Mouse (Mus musculus) stomach, embryonic 14.5 days (tissue): ENCODE measurements at regions not wholly inside any gene's neighbourhood (a gene's known extent, or its start where the extent isn't known, plus 50 kb on each side); places are given as distances from the start of the nearest gene placed in this dataset.
"Not testable (repeated sequence)": the region's sequence is repeated elsewhere in the genome, so short reads cannot be mapped to it uniquely, and the experiment has no call there.

Source experiments
- ATAC-seq: fragments of 200-750 bp; cut with Nextera tagmentation; 2 replicates; pipeline ENCODE4 v1.8.0; 2017; ENCODE audit warnings: low read depth, moderate TSS enrichment; ENCODE audit not compliant: insufficient number of reproducible peaks, insufficient read depth, low FRiP score
- H3K27ac ChIP-seq: fragments of 300-500 bp; sonication (generic); 2 replicates; pipeline ENCODE4 v1.5.1; 2014; ENCODE audit warnings: mild to moderate bottlenecking, low read length, moderate library complexity, mixed read lengths
- H3K27me3 ChIP-seq: fragments of 300-500 bp; sonication (generic); 2 replicates; pipeline ENCODE4 v1.6.1; 2014; ENCODE audit warnings: low read length, control low read depth, mixed read lengths; ENCODE audit not compliant: control insufficient read depth, insufficient read depth
- H3K36me3 ChIP-seq: fragments of 300-500 bp; sonication (generic); 2 replicates; pipeline ENCODE4 v1.6.1; 2014; ENCODE audit warnings: mild to moderate bottlenecking, control low read depth, low read length, moderate library complexity, mixed read lengths; ENCODE audit not compliant: control insufficient read depth, insufficient read depth
- H3K4me1 ChIP-seq: fragments of 300-500 bp; sonication (generic); 2 replicates; pipeline ENCODE4 v1.6.1; 2014; ENCODE audit warnings: low read length, control low read depth, mixed read lengths; ENCODE audit not compliant: control insufficient read depth, insufficient read depth
- H3K4me2 ChIP-seq: fragments of 300-500 bp; sonication (generic); replicated peaks from 2 replicates; pipeline ENCODE4 v1.6.1; 2014; ENCODE audit warnings: low read depth, low read length, control low read depth
- H3K4me3 ChIP-seq: fragments of 300-500 bp; sonication (generic); 2 replicates; pipeline ENCODE4 v1.5.1; 2014; ENCODE audit warnings: low read depth, low read length, control low read depth
- H3K9ac ChIP-seq: fragments of 300-500 bp; sonication (generic); replicated peaks from 2 replicates; pipeline ENCODE4 v1.6.1; 2014; ENCODE audit warnings: low read depth, mild to moderate bottlenecking, control low read depth, low read length, moderate library complexity, mixed read lengths
- H3K9me3 ChIP-seq: fragments of 300-500 bp; sonication (generic); 2 replicates; pipeline ENCODE4 v1.6.1; 2016; ENCODE audit warnings: low read depth, low read length, control low read depth; ENCODE audit not compliant: control insufficient read depth
- WGBS: fragments of 180-500 bp; shearing (Covaris S2); extraction: QIAGEN DNeasy Blood & Tissue Kit; methylation state at CpG from one replicate; pipeline ENCODE4 v1.1.7; 2014; 5-methylcytosine and 5-hydroxymethylcytosine counted together

DNA sequence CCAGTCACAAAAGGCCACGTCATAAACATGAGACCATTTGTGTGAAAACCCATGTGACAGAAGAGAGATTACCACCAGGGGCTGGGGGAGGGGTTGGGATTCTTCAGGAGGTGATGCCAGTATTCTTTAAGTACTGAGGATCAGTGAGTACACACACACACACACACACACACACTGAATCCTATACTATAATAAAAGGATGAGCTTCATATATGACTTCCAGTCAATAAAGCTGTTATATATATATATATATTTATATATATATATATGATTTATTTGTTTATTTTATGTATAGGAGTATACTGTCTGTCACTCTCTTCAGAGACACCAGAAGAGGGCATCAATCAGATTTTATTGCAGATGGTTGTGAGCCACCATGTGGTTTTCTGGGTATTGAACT is 98.4 kb downstream of the Gm15319 start:
- H3K9me3 ChIP-seq, H3K27me3 ChIP-seq, H3K4me3 ChIP-seq, H3K9ac ChIP-seq, H3K36me3 ChIP-seq, ATAC-seq, H3K27ac ChIP-seq, H3K4me2 ChIP-seq, H3K4me1 ChIP-seq: not testable (repeated sequence)
- 75% methylated on average over 1 of the region's 1 CpGs for WGBS

DNA sequence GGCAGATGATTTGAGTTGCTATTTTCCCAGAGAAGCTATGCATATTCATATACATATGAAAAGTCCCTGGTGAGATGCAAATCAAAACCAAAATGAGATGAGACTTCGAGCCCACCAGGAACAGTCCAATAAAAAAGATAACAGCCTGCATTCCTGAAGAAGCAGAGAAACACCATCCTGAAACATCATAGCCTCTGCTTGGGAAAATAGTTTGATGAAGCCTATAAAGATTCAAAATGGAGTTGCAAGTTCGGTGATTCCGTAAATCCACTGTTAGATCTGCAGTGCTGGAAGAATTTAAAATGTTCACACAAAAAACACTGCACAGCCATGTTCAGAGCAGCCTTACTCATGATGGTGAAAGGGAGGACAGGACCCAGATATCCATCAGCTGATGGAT is 98.9 kb downstream of the Gm15319 start:
- not testable (repeated sequence) for H3K9ac ChIP-seq, H3K4me3 ChIP-seq, H3K4me2 ChIP-seq, H3K36me3 ChIP-seq, H3K9me3 ChIP-seq, H3K4me1 ChIP-seq, ATAC-seq, H3K27ac ChIP-seq, H3K27me3 ChIP-seq
- WGBS: 90% methylated on average over 3 of the region's 3 CpGs

DNA sequence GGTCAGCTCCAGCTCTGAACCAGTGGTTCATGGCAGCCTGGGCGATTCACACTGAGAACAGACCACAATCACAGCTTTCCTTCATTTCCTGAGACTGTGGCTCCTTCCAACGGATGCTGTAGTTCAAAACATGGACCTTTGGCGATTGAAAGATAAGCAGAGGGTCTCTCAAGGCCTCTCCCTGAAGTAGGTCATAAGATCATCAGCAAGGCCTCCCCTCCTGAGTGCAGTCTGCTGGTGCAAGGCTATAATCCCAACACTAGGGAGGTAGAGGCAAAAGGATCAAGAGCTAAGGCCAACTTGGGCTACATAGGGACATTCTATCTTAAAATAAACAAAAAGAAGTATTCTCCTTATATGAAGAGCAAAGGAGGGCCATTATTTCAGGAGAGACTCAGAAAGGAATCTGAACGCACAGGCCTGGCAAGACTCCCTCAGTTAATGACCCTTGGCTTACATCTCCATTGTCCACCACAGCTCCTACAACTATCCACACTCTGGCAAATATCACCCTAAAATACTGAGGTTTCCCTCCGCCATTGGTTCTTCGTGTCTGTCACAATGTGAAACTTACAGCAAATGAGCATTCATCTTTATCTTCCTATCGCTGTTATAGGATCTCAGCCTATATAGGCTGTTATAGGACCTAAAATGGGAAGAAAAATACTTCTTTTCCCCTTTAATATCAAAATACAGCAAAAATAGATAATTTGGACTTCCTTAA is 100.0 kb downstream of the Gm15319 start:
- H3K9ac ChIP-seq, H3K4me1 ChIP-seq: not testable (repeated sequence)
- 78% methylated on average over 6 of the region's 7 CpGs for WGBS

DNA sequence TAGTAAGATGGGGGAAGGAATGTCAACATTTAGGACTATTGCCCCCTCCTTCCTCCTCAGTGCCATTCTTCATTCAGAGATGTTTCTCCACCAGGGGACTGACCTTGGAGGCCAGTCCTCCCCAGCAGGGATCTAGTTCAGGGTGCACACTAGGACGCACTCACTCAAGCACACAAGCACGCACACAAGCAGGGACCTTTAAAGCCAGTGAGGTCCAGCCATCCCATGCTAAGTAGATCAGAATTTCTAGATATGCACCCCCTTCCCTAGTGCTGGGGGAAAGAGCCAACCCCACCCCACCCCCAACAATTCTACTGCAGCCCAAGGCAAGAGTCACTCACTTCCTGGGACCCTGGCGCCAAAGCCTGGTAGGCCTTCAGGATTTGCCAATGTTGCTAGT is 100.8 kb downstream of the Gm15319 start:
- not testable (repeated sequence) for H3K4me2 ChIP-seq, H3K4me1 ChIP-seq, H3K4me3 ChIP-seq, H3K27ac ChIP-seq, H3K9ac ChIP-seq, H3K27me3 ChIP-seq, H3K9me3 ChIP-seq, H3K36me3 ChIP-seq, ATAC-seq
- WGBS: no CpG with 5 or more reads among the region's 3 CpGs

More for the DNA sequence above, 100.0 kb downstream of the Gm15319 start:
- H3K4me3 ChIP-seq, H3K27me3 ChIP-seq, H3K9me3 ChIP-seq, H3K4me2 ChIP-seq, H3K27ac ChIP-seq, ATAC-seq, H3K36me3 ChIP-seq: not testable (repeated sequence)

DNA sequence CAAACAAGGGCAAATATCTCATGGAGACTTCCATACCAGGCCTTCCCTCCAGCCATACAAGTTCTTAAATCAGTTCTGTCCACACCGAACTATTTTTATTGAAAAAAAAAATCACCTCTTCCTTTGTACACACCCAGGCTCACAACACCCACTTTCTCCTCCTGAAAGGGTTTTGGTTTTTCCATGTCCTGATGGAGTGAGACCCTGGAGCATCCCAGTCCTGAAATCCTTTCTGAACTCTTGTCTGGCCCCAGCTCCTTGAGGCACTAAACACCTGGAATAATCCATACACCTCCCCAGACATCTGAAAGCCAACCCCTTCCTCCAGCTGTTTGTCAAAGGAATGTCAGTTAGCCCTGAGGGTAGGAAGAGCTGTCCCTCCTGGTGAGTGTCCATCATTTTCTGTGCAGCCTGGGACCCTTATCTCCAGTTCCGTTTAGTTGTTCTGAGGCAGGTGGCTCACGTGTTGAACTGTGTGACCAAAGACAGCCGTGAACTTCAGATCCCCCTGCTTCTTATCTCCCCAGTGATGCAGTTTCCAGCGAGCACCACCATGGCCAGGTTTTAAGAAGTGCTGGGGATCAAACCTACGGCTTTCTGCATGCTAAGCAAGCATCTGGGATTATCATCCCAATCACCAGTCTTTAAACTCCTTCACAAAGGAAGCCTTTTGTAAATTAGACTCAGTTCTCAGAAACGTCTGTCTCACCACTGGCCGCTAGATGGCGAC is 101.4 kb downstream of the Gm15319 start:
- H3K36me3 ChIP-seq, H3K9ac ChIP-seq, H3K4me2 ChIP-seq, H3K4me3 ChIP-seq, H3K27ac ChIP-seq, H3K9me3 ChIP-seq, H3K27me3 ChIP-seq, H3K4me1 ChIP-seq: not testable (repeated sequence)
- 56% methylated on average over 6 of the region's 9 CpGs for WGBS
- peak; percentile 71; the same call in 1 of the 2 replicates for ATAC-seq

DNA sequence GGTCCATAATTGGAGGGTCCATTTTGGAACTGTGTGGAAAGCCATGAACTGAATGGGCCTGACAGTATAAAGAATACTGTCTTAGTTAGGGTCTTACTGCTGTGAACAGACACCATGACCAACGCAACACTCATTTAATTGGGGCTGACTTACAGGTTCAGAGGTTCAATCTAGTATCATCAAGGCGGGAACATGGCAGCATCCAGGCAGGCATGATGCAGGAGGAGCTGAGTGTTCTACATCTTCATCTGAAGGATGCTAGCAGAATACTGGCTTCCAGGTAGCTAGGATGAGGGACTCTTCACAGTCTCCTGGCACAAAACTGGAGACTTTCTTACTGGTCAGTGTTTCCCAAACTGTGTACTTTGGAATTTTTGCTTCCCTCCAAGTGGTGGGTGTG is 102.0 kb downstream of the Gm15319 start:
- H3K4me2 ChIP-seq, H3K36me3 ChIP-seq, H3K27me3 ChIP-seq, H3K27ac ChIP-seq, H3K4me1 ChIP-seq, ATAC-seq, H3K9me3 ChIP-seq, H3K9ac ChIP-seq, H3K4me3 ChIP-seq: not testable (repeated sequence)
- no CpG with 5 or more reads among the region's 2 CpGs for WGBS

DNA sequence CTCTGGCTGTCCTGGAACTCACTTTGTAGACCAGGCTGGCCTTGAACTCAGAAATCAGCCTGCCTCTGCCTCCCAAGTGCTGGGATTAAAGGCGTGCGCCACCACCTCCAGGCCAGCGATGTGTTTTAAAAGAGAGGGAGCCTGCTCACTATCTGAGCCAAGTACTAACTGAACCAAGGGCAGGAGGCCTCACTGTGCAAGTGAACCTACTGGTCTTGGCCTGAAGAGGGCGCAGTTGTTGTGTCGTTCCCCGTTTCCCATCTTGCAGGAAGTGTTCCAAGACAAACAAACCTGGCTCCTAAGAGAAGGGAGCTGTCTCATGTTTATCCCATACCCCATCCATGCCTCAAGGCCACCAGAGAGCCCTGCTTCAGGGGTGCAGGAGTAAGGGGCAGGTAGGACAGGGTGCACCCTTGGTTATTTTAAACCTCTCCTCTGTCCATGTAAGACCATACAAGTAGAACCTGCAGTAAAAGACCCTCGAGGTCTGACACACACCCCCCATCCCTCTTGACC is 102.8 kb downstream of the Gm15319 start:
- not testable (repeated sequence) for H3K36me3 ChIP-seq, H3K27ac ChIP-seq, ATAC-seq, H3K4me2 ChIP-seq, H3K9me3 ChIP-seq, H3K4me3 ChIP-seq, H3K9ac ChIP-seq, H3K4me1 ChIP-seq, H3K27me3 ChIP-seq
- WGBS: 71% methylated on average over 3 of the region's 7 CpGs

DNA sequence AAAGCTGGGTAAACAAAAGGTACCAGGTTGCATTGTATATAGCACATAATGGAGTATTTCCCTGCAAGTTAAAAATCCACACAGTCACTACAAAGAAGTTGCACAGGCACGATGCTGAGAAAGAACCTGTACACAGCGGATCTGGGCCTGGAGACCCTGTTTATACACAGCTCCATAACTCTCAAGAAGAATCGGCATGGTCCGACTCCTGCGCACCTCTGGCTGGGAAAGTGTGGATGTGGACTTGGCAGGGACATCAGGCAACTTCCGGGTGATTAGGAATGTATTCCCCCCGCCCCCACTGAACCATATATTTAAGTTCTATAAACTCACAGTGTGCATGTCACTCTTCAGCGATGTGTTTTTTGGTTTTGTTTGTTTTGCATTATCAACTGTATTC is 103.3 kb downstream of the Gm15319 start:
- not testable (repeated sequence) for H3K4me2 ChIP-seq, H3K27me3 ChIP-seq, H3K36me3 ChIP-seq, H3K4me3 ChIP-seq, H3K9ac ChIP-seq, ATAC-seq, H3K9me3 ChIP-seq, H3K4me1 ChIP-seq, H3K27ac ChIP-seq
- WGBS: 85% methylated on average over 7 of the region's 8 CpGs
